8 mouse cellular contexts compared by ENCODE assay signal in the genomic region with DNA sequence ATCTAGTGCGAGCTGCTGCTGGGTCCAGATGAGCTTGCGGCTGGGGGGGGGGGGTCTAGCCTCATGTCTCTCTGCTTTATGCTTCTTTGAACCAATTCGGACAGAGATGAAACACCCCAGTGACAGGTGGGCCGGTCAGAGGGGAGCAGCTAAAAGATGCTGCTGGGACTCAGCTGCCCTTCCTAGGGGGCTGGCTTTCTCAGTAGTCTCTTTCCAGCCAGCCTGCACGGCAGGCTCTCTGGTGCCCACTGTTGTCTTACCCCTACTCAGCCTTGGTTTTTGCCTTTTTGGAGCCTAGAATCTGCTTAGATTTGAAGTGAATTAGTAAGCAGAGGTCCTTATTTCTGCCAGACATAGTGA.
A peak's percentile ranks its signal among the peaks of the same experiment; 100 is the strongest.
DNase-seq lines count a peak whose midpoint lies in the region; ATAC-seq and TF ChIP-seq lines count a peak whose summit lies in the region.

No protein-coding gene starts in this region.

- peak overlapping the region; percentile 71; the same call in 1 of the 2 replicates for H3K27ac ChIP-seq in kidney, embryonic 14.5 days (ENCODE audit: low read depth, low read length)
- peak overlapping the region; percentile 88 for H3K27ac ChIP-seq in embryonic facial prominence, embryonic 12.5 days
- H3K27ac ChIP-seq in forebrain, postnatal 0 days (ENCODE audit: low read depth, low read length): 0 out of 2 replicates have a peak overlapping the region, but pooled peaks have one; percentile 16
- H3K27ac ChIP-seq in midbrain, embryonic 12.5 days (replicated peaks): peak overlapping the region; percentile 79

- no peak overlapping the region for H3K4me2 ChIP-seq in kidney, embryonic 14.5 days (replicated peaks; ENCODE audit: low read depth, low read length)
- peak overlapping the region; percentile 26 for H3K4me2 ChIP-seq in embryonic facial prominence, embryonic 12.5 days (replicated peaks)
- H3K4me2 ChIP-seq in forebrain, postnatal 0 days (ENCODE audit: low read depth): 0 out of 2 replicates have a peak overlapping the region, but pooled peaks have one; percentile 22
- peak overlapping the region; percentile 24 for H3K4me2 ChIP-seq in midbrain, embryonic 12.5 days (replicated peaks)

- H3K27me3 ChIP-seq in kidney, embryonic 14.5 days (ENCODE audit: control insufficient read depth, insufficient read depth, low read length): no peaks in the 10 kb centered on the region
- no peaks in the 10 kb centered on the region for H3K27me3 ChIP-seq in embryonic facial prominence, embryonic 12.5 days
- no peaks in the 10 kb centered on the region for H3K27me3 ChIP-seq in forebrain, postnatal 0 days (ENCODE audit: insufficient read depth, low read length)
- H3K27me3 ChIP-seq in midbrain, embryonic 12.5 days: no peaks in the 10 kb centered on the region

- no peak overlapping the region for H3K9ac ChIP-seq in kidney, embryonic 14.5 days (ENCODE audit: low read depth, low read length)
- H3K9ac ChIP-seq in embryonic facial prominence, embryonic 12.5 days: 0 out of 2 replicates have a peak overlapping the region, but pooled peaks have one; percentile 15
- no peak overlapping the region for H3K9ac ChIP-seq in forebrain, postnatal 0 days
- H3K9ac ChIP-seq in midbrain, embryonic 12.5 days (replicated peaks): 0 out of 2 replicates have a peak overlapping the region, but pooled peaks have one; percentile 21

- H3K4me3 ChIP-seq in kidney, embryonic 14.5 days (ENCODE audit: low read length): no peak overlapping the region
- H3K4me3 ChIP-seq in embryonic facial prominence, embryonic 12.5 days: no peak overlapping the region
- no peak overlapping the region for H3K4me3 ChIP-seq in forebrain, postnatal 0 days (ENCODE audit: low read depth, low read length)
- no peak overlapping the region for H3K4me3 ChIP-seq in midbrain, embryonic 12.5 days

- no peaks in the 10 kb centered on the region for H3K36me3 ChIP-seq in kidney, embryonic 14.5 days (ENCODE audit: control insufficient read depth, insufficient read depth, low read length)
- no peaks in the 10 kb centered on the region for H3K36me3 ChIP-seq in embryonic facial prominence, embryonic 12.5 days
- no peaks in the 10 kb centered on the region for H3K36me3 ChIP-seq in forebrain, postnatal 0 days (ENCODE audit: insufficient read depth)
- no peaks in the 10 kb centered on the region for H3K36me3 ChIP-seq in midbrain, embryonic 12.5 days

- H3K4me1 ChIP-seq in kidney, embryonic 14.5 days (ENCODE audit: control insufficient read depth, insufficient read depth, low read length): peaks cover 29% of the 10 kb centered on the region
- H3K4me1 ChIP-seq in embryonic facial prominence, embryonic 12.5 days: peaks cover 43% of the 10 kb centered on the region
- H3K4me1 ChIP-seq in forebrain, postnatal 0 days (ENCODE audit: insufficient read depth): 0 out of 2 replicates have a peak, but pooled peaks cover 12% of the 10 kb centered on the region
- peaks cover 24% of the 10 kb centered on the region for H3K4me1 ChIP-seq in midbrain, embryonic 12.5 days

- DNase-seq in kidney, adult 11 months: no peak
- no peak for DNase-seq in forebrain, postnatal 0 days
- DNase-seq in adrenal gland, adult 18-20 months (ENCODE audit: low spot score in 2 of 2): no peak

- ATAC-seq in kidney, embryonic 14.5 days (ENCODE audit: low FRiP score, low TSS enrichment): no peak
- peak; percentile 17; the same call in 1 of the 2 replicates for ATAC-seq in embryonic facial prominence, embryonic 12.5 days (ENCODE audit: insufficient number of reproducible peaks, insufficient read depth, low FRiP score, low TSS enrichment)
- no peak; the same call in 1 of the 2 replicates for ATAC-seq in forebrain, postnatal 0 days
- ATAC-seq in midbrain, embryonic 12.5 days (ENCODE audit: low FRiP score, low read depth): no peak; the same call in 1 of the 2 replicates
- ATAC-seq in megakaryocyte, adult 5-6 weeks (ENCODE audit: poor library complexity, severe bottlenecking): no peak
- ATAC-seq in cerebellum, adult (ENCODE audit: insufficient number of reproducible peaks, low FRiP score, low TSS enrichment): no peak

- 61% methylated on average over 5 of the region's 5 CpGs for WGBS in kidney, embryonic 14.5 days
- 33% methylated on average over 5 of the region's 5 CpGs for WGBS in embryonic facial prominence, embryonic 12.5 days
- WGBS in forebrain, postnatal 0 days: 18% methylated on average over 5 of the region's 5 CpGs
- WGBS in midbrain, embryonic 12.5 days: 13% methylated on average over 5 of the region's 5 CpGs

- TF ChIP-seq CTCF in forebrain, postnatal 0 days (IDR thresholded peaks at IDR 0.05; ENCODE audit: low read depth): no peak

- H3K9me3 ChIP-seq in kidney, embryonic 14.5 days (ENCODE audit: control insufficient read depth, low read length): no peaks in the 10 kb centered on the region
- no peaks in the 10 kb centered on the region for H3K9me3 ChIP-seq in embryonic facial prominence, embryonic 12.5 days
- no peaks in the 10 kb centered on the region for H3K9me3 ChIP-seq in forebrain, postnatal 0 days (ENCODE audit: low read length)
- H3K9me3 ChIP-seq in midbrain, embryonic 12.5 days: no peaks in the 10 kb centered on the region

Comparison
In these comparisons a context has a peak if more than half of its experiments do, and no peak if none do; other contexts are left out.
1. H3K27ac ChIP-seq: peak in every context shown above with its lines; median percentile 88 in embryonic facial prominence, embryonic 12.5 days; 79 in midbrain, embryonic 12.5 days; 71 in kidney, embryonic 14.5 days; 16 in forebrain, postnatal 0 days.
2. H3K9ac ChIP-seq: peak in embryonic facial prominence, embryonic 12.5 days (single experiment) and midbrain, embryonic 12.5 days (single experiment); none in kidney, embryonic 14.5 days (single experiment) and forebrain, postnatal 0 days (single experiment).